7 mouse cellular contexts compared by ENCODE assay signal in the genomic region with DNA sequence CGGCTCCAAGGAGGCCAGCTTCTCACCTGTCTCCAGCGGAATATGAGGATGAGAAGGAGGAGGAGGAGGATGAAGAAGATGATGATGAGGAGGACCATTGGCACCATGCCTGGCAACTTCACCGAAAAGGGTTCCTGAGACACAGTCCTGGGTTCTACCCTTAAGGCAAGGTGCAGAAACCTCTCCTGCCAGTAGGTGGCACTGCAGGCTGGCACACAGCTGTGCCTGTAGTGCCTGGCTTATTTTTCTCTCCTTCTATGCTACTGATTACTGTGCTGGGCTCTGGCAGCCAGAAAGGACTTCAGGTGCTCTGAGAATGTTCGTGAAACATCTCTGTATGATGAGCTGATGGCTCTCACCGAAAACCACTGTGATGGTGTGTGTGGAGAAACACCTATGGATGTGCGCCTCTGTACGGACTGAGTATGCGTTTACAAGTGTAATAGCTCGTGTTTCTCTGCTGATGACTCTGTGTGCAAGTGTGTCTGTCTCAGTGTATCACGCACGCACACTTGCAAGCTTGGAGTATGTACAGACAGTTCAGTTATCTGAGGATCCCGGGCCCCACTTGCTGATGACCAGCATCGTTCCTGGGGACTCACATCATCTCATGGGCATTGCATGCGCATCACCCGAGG. TPM values are rescaled to one million over a fixed set of nuclear protein-coding genes. Genes with fewer than 3 reads are reported as not detected.
DNase-seq lines count a peak whose midpoint lies in the region; ATAC-seq lines count a peak whose summit lies in the region.

No protein-coding gene starts in this region.

- 0 out of 2 replicates have a peak, but pooled peaks cover 3% of the 10 kb centered on the region for H3K4me1 ChIP-seq in intestine, embryonic 15.5 days (replicated peaks)

- DNase-seq in adrenal gland, adult 18-20 months (ENCODE audit: low spot score in 2 of 2): peak; percentile 79 to 80
- DNase-seq in cerebellum, postnatal 14 days: peak; percentile 90 to 92
- peak; percentile 74 to 79 for DNase-seq in frontal cortex, postnatal 36 days (ENCODE audit: low spot score in 2 of 2)
- DNase-seq in left cerebral cortex, postnatal 25 days (ENCODE audit: low spot score in 2 of 2): peak; percentile 69 to 74
- peak; percentile 79 for DNase-seq in mesoderm, embryonic 11.5 days (ENCODE audit: low read depth, low spot score)
- peak; percentile 35 to 70 for DNase-seq in spleen, adult 18-20 months

- no peak overlapping the region for H3K9ac ChIP-seq in intestine, embryonic 15.5 days

- intact Hi-C loops in left cerebral cortex, postnatal 25 days (cut with DNase I): loop anchor here (1.0 to 5.0 kb wide), 2 partner anchors 35 to 63 kb away; no protein-coding TSS in a partner anchor

- peak; percentile 87; the same call in 1 of the 2 replicates for ATAC-seq in intestine, embryonic 15.5 days

- no peak overlapping the region for H3K4me3 ChIP-seq in intestine, embryonic 15.5 days (replicated peaks)

- H3K9me3 ChIP-seq in intestine, embryonic 15.5 days: no peaks in the 10 kb centered on the region

- H3K36me3 ChIP-seq in intestine, embryonic 15.5 days: no peaks in the 10 kb centered on the region

- no peak overlapping the region for H3K27ac ChIP-seq in intestine, embryonic 15.5 days

- WGBS in intestine, embryonic 15.5 days: 69% methylated on average over 15 of the region's 15 CpGs

- H3K4me2 ChIP-seq in intestine, embryonic 15.5 days (replicated peaks): no peak overlapping the region

- H3K27me3 ChIP-seq in intestine, embryonic 15.5 days (replicated peaks): no peaks in the 10 kb centered on the region

RNA-seq across cellular contexts. Expression of gene Heyl, which starts 13.5 kb away (rescaled TPM):
- total RNA-seq in adrenal gland, adult 18-20 months (2021): 10 to 100 TPM in 1 of 2 experiments, 1 to 10 TPM in 1; 4.7 to 11.3 TPM
- polyA plus RNA-seq in intestine, embryonic 15.5 days (2015; fragmentation: Nextera tagmentation; extraction: Ambion mirVana): 13.7 and 13.9 TPM in 2 replicates
- 1 to 10 TPM; 4.2 to 5.8 TPM for total RNA-seq in left cerebral cortex, postnatal 25 days (2021)

RNA-seq across cellular contexts. Expression of gene Nt5c1a, which starts 18.5 kb away (rescaled TPM):
- 10 to 100 TPM; 46.6 to 52.5 TPM for total RNA-seq in adrenal gland, adult 18-20 months (2021)
- not detected in 2 replicates for polyA plus RNA-seq in intestine, embryonic 15.5 days (2015; fragmentation: Nextera tagmentation; extraction: Ambion mirVana)
- 1 to 10 TPM; 7.4 to 9.2 TPM for total RNA-seq in left cerebral cortex, postnatal 25 days (2021)

RNA-seq across cellular contexts. Expression of gene Hpcal4, which starts 36.8 kb away (rescaled TPM):
- total RNA-seq in adrenal gland, adult 18-20 months (2021): 1 to 10 TPM; 3.4 to 3.5 TPM
- 3.9 and 4.5 TPM in 2 replicates for polyA plus RNA-seq in intestine, embryonic 15.5 days (2015; fragmentation: Nextera tagmentation; extraction: Ambion mirVana)
- 100 to 1,000 TPM; 553 to 568 TPM for total RNA-seq in left cerebral cortex, postnatal 25 days (2021)

RNA-seq across cellular contexts. Expression of gene Pabpc4, which starts 42.3 kb away (rescaled TPM):
- total RNA-seq in adrenal gland, adult 18-20 months (2021): 10 to 100 TPM; 93.9 to 99.8 TPM
- 40.7 and 48.7 TPM in 2 replicates for polyA plus RNA-seq in intestine, embryonic 15.5 days (2015; fragmentation: Nextera tagmentation; extraction: Ambion mirVana)
- 10 to 100 TPM; 36.8 to 40.3 TPM for total RNA-seq in left cerebral cortex, postnatal 25 days (2021)

Comparison
In these comparisons a context has a peak if more than half of its experiments do, and no peak if none do; other contexts are left out.
1. RNA of gene Nt5c1a, which starts 18.5 kb away (total RNA-seq): 46.6 to 52.5 TPM in adrenal gland, adult 18-20 months; 7.4 to 9.2 TPM in left cerebral cortex, postnatal 25 days; every median in the first group is over 4 times any median in the second.
2. RNA of gene Hpcal4, which starts 36.8 kb away (total RNA-seq): 553 to 568 TPM in left cerebral cortex, postnatal 25 days; 3.4 to 3.5 TPM in adrenal gland, adult 18-20 months; every median in the first group is over 100 times any median in the second.
3. Peak in every context shown above with its lines, with median percentiles within 50 percentile points of each other: DNase-seq.